Mouse (Mus musculus): Measurements from ENCODE around the gene Psen2.

Psen2 gene

DNA sequence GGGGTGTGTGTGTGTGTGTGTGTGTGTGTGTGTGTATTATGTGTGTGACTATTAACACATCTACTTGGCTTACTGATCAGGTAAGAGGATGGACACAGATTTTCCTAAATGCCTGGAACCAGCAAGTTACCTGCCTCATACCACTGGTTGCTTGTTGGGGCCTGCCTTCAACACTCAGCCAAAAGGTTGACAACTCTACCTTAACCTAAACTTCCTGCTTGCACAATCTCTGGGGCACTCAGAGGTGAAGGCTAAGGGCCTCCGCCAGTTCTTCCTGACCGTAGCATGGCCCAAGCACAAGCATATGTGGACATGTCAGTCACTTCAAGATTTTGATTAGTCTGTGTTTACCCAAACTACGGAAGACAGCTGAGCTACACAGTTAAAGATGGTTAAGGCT lies 65.3 kb downstream of the Psen2 start:
- peak in 1 of 2 experiments; percentile 27 for DNase-seq

DNA sequence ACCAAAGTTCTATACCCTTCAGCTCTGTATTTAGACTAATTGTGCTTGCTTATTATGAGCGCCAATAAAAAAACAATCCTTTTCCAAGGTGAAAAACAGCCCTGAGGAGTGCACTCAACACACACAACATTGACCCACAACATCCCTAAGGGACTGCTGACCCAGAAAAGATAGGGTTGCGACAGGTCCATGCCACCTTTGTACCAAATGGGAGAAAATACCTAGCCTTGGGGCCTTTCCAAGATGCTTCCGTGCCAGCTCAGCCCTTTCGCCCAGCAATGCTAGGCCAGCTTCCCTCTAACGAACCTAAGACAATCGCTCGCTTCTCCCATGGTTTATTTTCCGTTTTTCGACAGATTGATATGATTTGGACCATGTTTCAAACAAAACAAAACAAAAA lies 66.7 kb downstream of the Psen2 start:
- DNase-seq: peak; percentile 74 to 83

DNA sequence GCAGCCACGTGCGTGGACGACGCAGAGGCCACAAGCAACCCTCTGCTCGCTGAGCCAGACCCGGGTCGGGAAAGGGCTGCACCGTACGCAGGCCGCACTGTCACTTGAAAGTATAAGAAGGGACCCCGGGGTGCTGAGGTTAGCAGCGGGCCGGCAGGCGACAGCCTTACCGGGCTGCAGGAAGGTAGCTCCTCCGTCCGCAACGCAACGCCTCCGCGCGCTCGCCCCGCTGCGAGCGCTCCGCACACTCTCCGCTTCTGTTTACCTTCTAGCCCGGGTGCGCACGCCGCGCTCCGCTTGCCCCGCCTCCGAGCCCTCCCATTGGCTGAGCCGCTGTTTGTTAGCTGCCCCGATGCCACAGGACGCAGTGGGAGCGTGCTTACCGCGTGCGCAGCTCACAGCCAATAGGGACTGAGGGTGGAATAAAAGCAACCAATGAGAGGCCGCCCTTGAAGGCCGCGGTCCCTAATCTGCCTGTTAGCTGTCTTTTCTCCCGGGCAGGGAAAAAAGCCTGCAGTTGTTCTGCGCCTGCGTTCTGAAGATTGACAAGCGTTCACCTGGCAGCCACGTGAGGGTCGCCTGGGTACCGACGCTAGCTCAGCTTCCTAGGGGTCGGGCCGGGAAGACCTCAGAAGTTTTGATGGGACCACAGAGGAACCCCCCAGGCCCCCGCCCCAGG lies 67.4 kb downstream of the Psen2 start:
- peak; percentile 98 to 100 for DNase-seq

DNA sequence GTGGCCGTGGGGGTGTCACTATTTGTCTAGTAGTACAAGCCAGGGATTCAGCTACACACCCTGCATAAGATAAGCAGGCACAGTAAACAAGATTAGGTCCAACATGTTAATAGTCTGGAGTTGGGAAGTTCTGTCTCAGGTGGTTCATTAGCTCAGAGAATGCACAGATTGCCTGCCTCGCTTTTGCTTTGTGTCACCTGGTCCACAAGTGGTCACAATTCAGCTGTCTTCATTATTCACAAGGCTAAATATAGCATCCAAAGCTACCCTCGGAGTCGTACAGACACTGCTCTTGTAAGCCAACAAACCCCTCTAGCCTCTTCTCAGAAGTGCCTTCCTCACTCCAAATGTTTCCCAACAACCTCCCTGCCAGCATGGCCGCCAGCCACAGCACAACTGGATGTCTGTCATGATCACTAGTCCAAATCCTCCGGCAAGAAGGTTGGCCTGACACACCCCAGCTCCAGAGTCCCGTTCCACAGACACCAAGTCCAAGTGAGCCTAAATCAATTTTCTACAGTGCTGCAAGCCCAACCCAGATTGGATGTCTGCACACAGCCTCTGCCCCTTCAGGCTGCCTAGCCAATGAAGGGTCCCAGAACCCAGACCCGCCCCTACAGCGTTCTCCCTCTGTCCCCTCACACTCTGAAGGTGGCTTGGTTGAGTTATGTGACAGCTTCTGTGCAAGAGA lies 68.3 kb downstream of the Psen2 start:
- DNase-seq: peak; percentile 73 to 90

DNA sequence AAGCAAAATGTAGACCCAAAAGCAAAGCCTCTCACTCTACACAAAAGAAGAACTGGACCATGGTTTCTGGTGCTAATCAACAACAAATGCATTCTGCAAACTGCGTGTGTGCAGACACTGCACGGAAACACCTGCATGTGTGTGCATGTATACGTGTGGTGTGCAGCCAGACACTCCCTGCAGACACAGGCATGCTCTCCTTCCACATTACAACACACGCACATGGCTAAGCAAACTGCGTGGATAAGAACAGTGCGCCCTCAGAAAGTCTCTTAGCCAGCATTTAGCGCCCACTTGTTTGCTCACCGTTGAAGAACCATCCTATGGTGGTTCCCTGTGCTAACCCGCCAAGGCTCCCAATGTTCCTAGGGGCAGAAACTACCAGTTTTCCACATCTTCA lies 69.2 kb downstream of the Psen2 start:
- DNase-seq: no peak

DNA sequence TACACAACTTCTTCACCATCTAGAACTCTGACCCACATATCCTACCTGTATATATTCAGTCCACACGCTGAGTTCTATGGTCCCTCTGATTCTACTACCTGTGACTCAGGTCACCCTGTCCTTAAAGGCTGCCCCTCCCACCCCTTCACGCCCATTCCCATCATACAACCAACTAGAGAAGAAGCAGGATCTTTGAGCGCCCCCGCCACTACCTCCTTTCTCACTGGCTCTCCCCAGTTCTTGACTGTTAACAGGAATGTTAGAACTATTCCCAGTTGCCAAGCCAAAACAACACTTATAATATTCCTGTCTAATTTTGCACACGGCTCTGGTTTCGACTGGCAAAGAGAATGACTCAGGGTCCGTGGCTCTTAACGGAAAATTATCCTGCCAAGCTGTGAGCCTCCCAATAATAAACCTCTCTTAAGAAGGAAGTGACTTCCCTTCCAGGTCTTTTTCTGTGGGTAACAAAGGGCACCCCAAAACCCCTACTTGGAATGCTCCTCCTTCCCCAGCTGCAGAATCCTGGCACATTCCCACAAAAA lies 69.8 kb downstream of the Psen2 start:
- no peak for DNase-seq

DNA sequence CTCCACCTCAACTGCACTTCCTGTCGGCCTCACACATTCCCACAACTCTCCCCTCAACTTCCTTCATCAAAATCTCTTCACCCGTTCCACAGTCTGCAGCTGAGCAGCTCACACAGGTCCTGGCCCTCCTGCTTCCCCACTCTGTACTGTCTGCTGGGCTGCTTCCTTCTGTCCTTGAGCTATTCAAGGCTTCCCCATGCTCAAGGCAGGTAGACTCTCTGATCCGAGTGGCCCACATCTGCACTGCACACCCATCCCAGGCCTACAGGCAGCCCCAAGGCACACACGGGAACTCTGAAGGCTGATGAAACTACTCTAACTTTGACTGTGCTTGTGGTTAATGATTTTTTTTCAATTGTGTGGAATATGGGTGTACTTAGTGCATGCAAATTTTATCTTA lies 70.4 kb downstream of the Psen2 start:
- no peak for DNase-seq

DNA sequence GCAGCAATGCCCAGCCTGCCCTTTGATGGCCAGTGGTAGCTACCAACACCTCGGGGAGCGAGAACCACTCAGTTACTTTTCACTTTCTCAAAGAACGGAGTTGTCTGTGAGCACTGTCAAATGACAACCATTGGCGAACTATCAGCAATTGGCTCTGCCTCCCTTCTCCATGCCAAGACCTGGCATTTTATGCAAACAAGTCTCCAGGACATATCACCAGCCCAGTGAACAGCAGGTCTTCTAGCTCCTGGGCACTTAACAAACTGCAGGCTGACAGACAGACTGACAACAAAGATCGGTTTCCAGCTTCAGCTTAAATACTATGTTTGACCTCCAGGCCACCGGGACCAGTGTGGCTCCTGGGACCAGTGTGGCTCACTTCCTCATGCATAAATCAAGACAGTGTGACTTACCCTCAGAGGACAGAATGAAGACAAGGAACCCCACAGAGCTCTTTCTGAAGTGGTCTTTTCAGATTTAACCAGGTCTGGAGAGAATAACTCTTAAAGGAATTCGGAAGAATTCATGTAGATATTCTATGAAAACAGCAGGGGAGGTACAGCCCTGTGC lies 71.5 kb downstream of the Psen2 start:
- DNase-seq: no peak

DNA sequence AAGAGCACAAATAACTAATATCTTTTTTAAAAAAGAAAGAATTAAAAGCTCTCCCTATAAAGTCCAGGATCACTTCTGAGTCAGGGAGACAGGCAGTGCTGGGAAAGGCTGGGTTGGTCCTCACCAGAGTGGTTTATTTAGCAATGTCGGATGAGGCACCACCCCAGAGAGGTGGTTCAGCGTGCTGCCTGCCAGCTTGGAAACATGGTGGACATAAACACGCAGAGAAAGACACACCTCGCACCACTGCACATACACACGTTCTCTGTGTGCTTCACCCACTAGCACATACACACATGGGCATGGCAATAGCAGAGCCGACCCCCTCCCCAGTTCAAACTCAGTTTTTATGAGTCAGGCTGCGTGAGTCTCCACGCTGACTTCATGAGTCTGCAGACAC lies 72.1 kb downstream of the Psen2 start:
- DNase-seq: no peak

DNA sequence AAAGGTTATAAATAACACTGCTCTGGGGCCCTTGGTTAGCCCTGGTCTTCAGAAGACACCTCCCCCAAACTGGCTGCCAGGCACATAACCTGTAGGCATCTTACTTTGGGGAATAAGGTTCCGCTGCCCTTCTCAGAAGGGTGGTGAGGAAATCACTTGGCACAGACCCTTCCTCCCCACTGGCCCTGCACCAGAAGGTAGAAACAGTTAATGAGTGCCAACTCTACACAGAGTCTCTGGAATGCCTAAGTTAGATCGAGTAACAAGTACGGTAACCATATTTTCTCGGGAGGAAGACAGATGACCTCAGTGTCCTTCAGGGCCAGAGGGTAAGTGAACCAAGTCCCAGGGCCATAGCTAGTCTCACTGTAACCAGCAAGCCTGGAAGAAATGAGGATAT lies 74.3 kb downstream of the Psen2 start:
- peak; percentile 56 to 81 for DNase-seq

DNA sequence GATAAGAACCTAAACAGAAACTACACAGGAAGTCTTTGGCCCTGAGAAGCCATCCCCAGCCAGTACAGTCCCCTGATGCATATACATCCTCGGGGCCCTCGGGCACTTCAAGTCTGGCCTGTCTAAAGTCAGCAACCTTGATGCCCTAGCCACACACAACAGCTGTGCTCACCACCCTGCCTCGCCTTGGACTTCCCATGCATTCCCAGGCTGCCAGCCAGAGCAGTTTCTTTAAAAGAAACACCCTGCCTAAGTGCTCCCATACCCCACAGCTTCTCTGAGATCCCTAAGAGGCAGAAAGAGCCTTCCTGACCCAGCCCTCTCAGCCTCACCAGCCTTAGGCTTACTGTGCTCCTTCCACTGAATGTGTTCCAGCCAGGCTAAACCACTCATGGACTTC lies 76.9 kb downstream of the Psen2 start:
- no peak for DNase-seq

DNA sequence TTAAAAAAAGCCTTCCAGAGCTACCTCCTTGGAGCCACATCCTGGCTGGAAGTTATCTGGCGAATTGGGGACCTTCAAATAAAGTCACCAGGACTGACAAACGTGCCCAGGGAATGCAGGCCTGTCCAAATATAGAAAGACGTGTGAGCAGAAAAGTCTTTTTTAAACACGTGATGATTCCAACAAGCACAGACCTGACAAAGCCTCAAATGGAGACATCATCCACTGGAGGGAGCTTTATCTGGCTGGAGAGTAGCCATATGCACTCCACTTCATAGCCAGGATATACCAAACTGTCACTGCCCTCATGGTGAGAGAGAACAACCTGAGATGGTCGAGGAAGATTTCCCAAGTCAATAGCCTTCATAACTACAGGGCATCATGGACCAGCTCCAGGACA lies 77.4 kb downstream of the Psen2 start:
- no peak for DNase-seq

DNA sequence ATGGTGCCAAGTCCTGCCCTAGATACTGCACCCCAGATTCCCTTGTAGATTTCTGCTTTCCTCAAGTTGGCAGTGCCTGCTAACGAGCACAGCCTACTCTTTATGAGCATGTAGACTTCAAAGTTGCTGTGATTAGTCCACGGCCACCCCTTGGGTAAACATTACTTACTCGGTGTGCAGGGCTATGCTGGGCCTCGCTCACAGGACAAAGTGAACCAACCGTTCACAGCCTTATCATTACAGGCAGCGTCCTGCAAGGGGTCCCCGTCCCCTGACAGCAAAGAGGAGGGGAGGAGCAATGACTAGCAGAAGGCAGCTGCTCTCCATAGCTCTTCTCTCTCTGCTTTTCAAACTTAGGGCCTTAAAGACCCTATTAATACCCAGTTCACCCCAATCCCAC lies 78.5 kb downstream of the Psen2 start:
- DNase-seq: no peak

DNA sequence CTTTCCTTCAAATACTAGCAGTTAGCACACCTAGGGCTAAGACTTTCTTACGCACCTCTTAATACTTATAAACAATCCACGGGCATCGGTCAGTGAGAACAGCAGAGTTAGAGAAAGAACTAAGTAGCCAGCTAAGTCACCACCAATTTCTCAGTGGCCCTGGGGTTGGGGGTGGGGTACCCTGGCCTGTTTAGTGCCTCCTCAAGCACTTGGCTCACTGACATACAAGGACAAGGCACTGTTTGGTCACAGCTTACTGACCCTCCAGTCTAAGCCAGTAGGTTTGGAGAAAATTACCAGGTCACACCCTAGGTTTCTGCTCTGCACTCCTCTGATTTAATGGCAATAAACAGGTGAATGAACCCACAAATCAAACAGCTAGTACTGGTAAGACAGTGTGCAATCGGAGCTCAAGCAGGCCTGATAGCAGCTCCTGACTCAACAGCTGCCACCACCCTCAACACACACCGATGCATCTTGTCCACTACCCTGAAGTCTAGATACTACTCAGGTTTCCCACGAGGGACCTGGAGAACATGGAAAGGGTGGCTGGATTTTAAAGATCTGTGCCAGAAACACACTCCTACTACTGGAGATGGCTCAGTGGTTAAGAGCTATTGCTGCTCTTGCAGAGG lies 79.6 kb downstream of the Psen2 start:
- DNase-seq: no peak

DNA sequence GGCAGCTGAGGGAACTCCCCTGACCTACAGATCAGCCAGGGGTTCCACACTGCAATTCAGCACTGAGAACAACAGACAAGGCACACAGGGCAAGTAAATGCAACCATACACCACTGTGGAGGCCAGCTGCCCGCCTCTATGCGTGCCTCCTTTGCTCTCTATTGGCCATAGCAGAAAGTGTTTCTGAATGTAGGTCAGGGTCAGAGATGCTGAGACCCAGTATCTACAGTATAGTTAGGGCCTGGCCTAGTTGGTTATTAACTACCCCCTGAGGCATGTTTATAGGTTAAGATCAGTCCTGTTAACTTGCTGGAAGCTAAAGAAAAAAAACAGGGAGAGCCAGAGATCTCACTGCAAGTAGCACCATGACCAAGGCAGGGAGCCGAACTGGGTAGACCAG lies 80.5 kb downstream of the Psen2 start:
- DNase-seq: no peak

DNA sequence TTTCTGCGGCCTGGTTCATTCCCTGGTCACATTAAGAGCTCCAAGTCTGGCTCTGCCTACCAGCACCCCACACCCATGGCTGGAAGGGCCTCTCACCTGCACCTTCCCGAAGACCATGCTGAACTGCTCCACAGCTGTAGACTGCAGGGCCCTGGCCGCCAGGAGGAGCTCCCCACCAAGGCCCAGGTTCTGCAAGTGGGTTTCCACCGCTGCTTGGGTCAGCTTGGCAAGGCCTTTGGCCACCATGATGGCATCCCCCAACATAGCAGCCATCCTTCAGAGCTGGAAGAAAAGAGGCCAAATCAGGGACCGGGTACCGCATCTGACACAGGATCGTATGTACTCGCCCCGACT lies 81.3 kb downstream of the Psen2 start:
- no peak for DNase-seq

DNA sequence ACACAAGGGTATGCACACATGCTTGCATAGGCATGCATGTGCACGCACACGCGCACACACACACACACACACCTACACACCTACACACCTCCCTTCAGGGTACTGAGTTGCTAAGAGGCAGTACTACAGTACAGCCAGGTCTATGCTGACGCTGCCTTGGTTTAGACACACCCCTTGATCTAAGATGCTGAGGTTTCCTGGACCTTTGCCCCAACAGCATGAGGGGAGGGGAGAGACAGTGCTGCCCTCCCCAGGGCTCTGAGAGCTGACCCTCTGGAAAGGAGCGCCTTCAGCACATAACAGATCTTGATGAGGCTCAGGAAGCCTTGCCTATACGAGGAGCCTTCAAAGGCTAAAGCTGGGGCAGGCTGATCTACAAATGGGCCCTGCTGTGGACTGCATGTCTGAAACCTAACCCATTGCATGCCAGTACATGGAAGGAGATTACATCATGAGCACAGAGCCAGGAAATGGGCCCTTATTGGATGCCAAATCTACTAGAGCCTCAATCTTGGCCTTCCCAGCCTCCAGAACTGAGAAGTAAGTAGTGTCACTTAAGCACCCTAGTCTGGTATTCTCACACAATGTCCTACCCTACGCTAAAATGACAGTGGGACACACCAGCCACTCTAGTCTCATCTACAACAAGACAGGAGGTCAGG lies 81.8 kb downstream of the Psen2 start:
- peak; percentile 68 to 85 for DNase-seq

DNA sequence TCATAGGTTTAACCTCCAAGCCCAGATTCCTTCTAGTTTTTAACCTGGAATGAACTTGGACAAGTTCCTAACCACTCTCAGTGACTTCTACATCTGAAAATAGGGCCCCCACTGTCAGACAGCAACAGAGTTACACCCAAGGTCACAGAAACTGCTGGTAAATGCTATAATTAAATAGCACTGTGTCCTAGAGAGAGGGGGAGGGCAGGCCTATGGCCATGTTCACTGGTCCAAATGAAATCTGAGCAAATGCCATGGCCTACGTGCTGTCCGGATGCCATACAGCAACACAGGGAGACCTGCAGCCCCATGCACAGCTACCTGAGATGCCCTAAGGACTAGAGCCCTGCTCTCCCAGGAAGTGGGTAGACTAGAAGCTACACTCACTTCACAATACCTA lies 83.4 kb downstream of the Psen2 start:
- no peak for DNase-seq

DNA sequence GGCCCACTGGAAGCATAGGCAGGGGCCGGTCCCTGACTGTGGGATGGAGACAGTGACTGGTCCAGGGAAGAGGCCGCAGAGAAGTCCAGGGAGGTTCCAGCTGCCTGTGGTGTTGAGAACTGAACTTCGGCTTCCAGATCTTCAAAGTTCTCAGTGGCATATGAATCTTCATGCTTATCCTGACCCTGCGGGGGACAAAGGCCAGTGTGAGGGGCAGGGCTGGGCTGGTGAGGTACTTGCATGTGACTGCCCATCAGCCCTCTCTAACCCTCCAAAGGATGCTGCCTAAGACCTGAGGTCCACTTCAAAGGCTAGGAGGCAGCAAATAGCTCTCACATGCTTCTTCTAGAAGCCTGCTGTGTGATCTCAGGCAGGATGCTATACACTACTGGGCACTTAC lies 84.1 kb downstream of the Psen2 start:
- peak in 1 of 2 experiments; percentile 66 for DNase-seq

DNA sequence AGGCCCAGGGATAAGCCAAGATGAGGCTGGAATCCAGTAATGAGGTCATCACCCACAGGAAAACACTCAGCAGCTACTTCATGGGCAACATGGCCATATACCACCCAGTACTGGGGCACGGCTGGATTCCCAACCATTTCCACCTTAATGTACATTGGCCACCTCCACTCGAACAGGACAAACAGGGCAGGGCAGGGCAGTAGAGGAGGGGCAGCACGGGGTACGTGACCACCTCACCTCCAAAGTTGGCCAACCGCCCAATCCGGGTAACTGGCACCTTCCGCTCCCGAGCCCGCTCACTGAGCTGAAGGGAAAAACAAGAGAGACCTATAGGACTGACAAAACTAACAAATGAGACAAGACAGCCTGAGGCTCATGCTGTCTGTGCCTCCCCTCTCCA lies 84.9 kb downstream of the Psen2 start:
- DNase-seq: peak in 1 of 2 experiments; percentile 47
